Mouse (Mus musculus): ENCODE results near the gene Arhgap17. TPM values are rescaled to one million over a fixed set of nuclear protein-coding genes. Genes with fewer than 3 reads are reported as not detected.
A peak's percentile ranks its signal among the peaks of the same experiment; 100 is the strongest.

The Arhgap17 gene
- total and polyA plus RNA-seq, 3 experiments: 6.7 to 56.1 (median 7.4) TPM

GRCm38 (mm10) chr7:123336322-123336721 is 33.4 kb downstream of the Arhgap17 start:
- Histone ChIP-seq H3K79me2 (replicated peaks; ENCODE audit: control insufficient read depth, extremely low read depth, insufficient read depth, poor library complexity, severe bottlenecking) (0 out of 2 replicates have a peak, but pooled peaks cover 6% of the 10 kb centered on the region), H3K4me3 (replicated peaks in 1 of 3; ENCODE audit: low read depth in 2 of 3, low read length in 2 of 3, poor library complexity in 1 of 3) (no peak overlapping the region), H3K4me1 (ENCODE audit: control insufficient read depth in 1 of 2, insufficient read depth in 2 of 2) (peaks cover 4 to 60% of the 10 kb centered on the region in 2 experiments), H3K4me2 (ENCODE audit: insufficient read depth, low read depth, poor library complexity, severe bottlenecking) (no peak overlapping the region), H3K36me3 (replicated peaks in 1 of 2; ENCODE audit: control insufficient read depth in 1 of 2, insufficient read depth in 1 of 2, low read length in 1 of 2) (peaks cover 11 to 70% of the 10 kb centered on the region in 2 experiments), H3K9me3 (replicated peaks; ENCODE audit: low read length) (no peaks in the 10 kb centered on the region), H3K9ac (ENCODE audit: insufficient read depth, low read depth) (no peak overlapping the region), H3K27me3 (replicated peaks) (no peaks in the 10 kb centered on the region), H3K27ac (ENCODE audit: insufficient read depth, low read depth) (no peak overlapping the region)
- no peak for TF ChIP-seq E2F4 (IDR thresholded peaks at IDR 0.05; ENCODE audit: insufficient replicate concordance, low read depth, low read length)
- DNase-seq (ENCODE audit: extremely low read depth): no peak
- dilution Hi-C loops (cut with MboI; ENCODE audit: extremely low pct_ligation_motif_present, extremely low pct_unique_long_range_greater_than_20kb, low sequenced_read_pairs) (no loop called here), in situ Hi-C loops (cut with MboI; ENCODE audit: low pct_ligation_motif_present, low pct_unique_long_range_greater_than_20kb, low sequenced_read_pairs) (no loop called here)

- Histone ChIP-seq H3K9ac (ENCODE audit: insufficient read depth, low read depth) (0 out of 2 replicates have a peak overlapping the region, but pooled peaks have one; percentile 6), H3K27ac (ENCODE audit: insufficient read depth, low read depth) (peak overlapping the region; percentile 65), H3K4me1 (ENCODE audit: control insufficient read depth in 1 of 2, insufficient read depth in 2 of 2) (peaks cover 24 to 80% of the 10 kb centered on the region in 2 experiments), H3K9me3 (replicated peaks; ENCODE audit: low read length) (no peaks in the 10 kb centered on the region), H3K4me3 (replicated peaks in 1 of 3; ENCODE audit: low read depth in 2 of 3, low read length in 2 of 3, poor library complexity in 1 of 3) (no peak overlapping the region), H3K4me2 (ENCODE audit: insufficient read depth, low read depth, poor library complexity, severe bottlenecking) (peak overlapping the region; percentile 39), H3K36me3 (replicated peaks in 1 of 2; ENCODE audit: control insufficient read depth in 1 of 2, insufficient read depth in 1 of 2, low read length in 1 of 2) (peaks cover 13 to 60% of the 10 kb centered on the region in 2 experiments), H3K27me3 (replicated peaks) (no peaks in the 10 kb centered on the region), H3K79me2 (replicated peaks; ENCODE audit: control insufficient read depth, extremely low read depth, insufficient read depth, poor library complexity, severe bottlenecking) (0 out of 2 replicates have a peak, but pooled peaks cover 6% of the 10 kb centered on the region)
- DNase-seq (ENCODE audit: extremely low read depth): peak; percentile 94
- TF ChIP-seq USF1 (IDR thresholded peaks at IDR 0.05; ENCODE audit: low read depth, low read length) (0 out of 2 replicates have a peak, but pooled peaks have one; percentile 1), BHLHE40 (IDR thresholded peaks at IDR 0.05; ENCODE audit: low read depth, low read length) (peak; percentile 99), IRF4 (IDR thresholded peaks at IDR 0.05; ENCODE audit: low read depth, low read length) (peak; percentile 98), GABPA (IDR thresholded peaks at IDR 0.05; ENCODE audit: insufficient replicate concordance, low read depth, low read length) (no peak), POLR2A (IDR thresholded peaks at IDR 0.05; ENCODE audit: low read depth, low read length) (peak; percentile 46), MXI1 (IDR thresholded peaks at IDR 0.05; ENCODE audit: low read depth, low read length) (peak; percentile 76; the same call in 1 of the 2 replicates), SMC3 (IDR thresholded peaks at IDR 0.05; ENCODE audit: low read depth, low read length) (no peak), SIN3A (IDR thresholded peaks at IDR 0.05; ENCODE audit: low read length) (peak; percentile 66; the same call in 1 of the 2 replicates), ZMIZ1 (IDR thresholded peaks at IDR 0.05; ENCODE audit: low read depth, low read length) (no peak), TCF12 (IDR thresholded peaks at IDR 0.05; ENCODE audit: low read depth, low read length) (peak; percentile 97; the same call in 1 of the 2 replicates), RCOR1 (conservative IDR thresholded peaks at IDR 0.05; ENCODE audit: low read depth, low read length) (no peak), ETS1 (conservative IDR thresholded peaks at IDR 0.05; ENCODE audit: low read depth, low read length) (peak; percentile 92), MEF2A (IDR thresholded peaks at IDR 0.05; ENCODE audit: borderline replicate concordance, low read depth, low read length) (peak; percentile 72; the same call in 1 of the 2 replicates), MYC (IDR thresholded peaks at IDR 0.05; ENCODE audit: low read depth, low read length) (peak; percentile 56; the same call in 1 of the 2 replicates), ZKSCAN1 (IDR thresholded peaks at IDR 0.05; ENCODE audit: borderline replicate concordance, low read depth, low read length) (no peak), NRF1 (IDR thresholded peaks at IDR 0.05; ENCODE audit: low read depth, low read length) (no peak), HCFC1 (IDR thresholded peaks at IDR 0.05; ENCODE audit: low read depth, low read length) (0 out of 2 replicates have a peak, but pooled peaks have one; percentile 23), EP300 (IDR thresholded peaks at IDR 0.05; ENCODE audit: low read length) (peak; percentile 89), ELF1 (IDR thresholded peaks at IDR 0.05; ENCODE audit: low read depth, low read length) (no peak), MAX (IDR thresholded peaks at IDR 0.05; ENCODE audit: low read length) (peak; percentile 77), TBP (conservative IDR thresholded peaks at IDR 0.05; ENCODE audit: low read depth, low read length) (peak; percentile 63; the same call in 1 of the 2 replicates)
- in situ Hi-C loops (cut with MboI; ENCODE audit: low pct_ligation_motif_present, low pct_unique_long_range_greater_than_20kb, low sequenced_read_pairs): no loop called here
- dilution Hi-C loops (cut with MboI; ENCODE audit: extremely low pct_ligation_motif_present, extremely low pct_unique_long_range_greater_than_20kb, low sequenced_read_pairs): no loop called here
Measured at GRCm38 (mm10) chr7:123330506-123330905, 39.2 kb downstream of the Arhgap17 start.

All from CH12.LX (cell line).